Mouse (Mus musculus): ENCODE measurements around the gene Klb. TPM values are rescaled to one million over a fixed set of nuclear protein-coding genes. Genes with fewer than 3 reads are reported as not detected.

Klb gene
- total RNA-seq, 2 experiments from 2014 or later: 0.21 TPM; not detected in 1

Other genes with a start within 250 kb of the Klb start
- gene Klhl5, start 240.8 kb upstream of the Klb start, total RNA-seq (2021): 10 to 100 TPM in 1 of 2 experiments, 1 to 10 TPM in 1; 9.0 to 10.0 TPM
- 1 to 10 TPM; 2.0 to 2.2 TPM for gene Wdr19, start 148.6 kb upstream of the Klb start, total RNA-seq (2021)
- 10 to 100 TPM; 15.7 to 17.4 TPM for gene Rfc1, start 12.6 kb upstream of the Klb start, total RNA-seq (2021)
- gene Rpl9, start 43.1 kb downstream of the Klb start, total RNA-seq (2021): 100 to 1,000 TPM; 571 to 666 TPM
- 10 to 100 TPM; 43.3 to 50.3 TPM for gene Lias, start 43.2 kb downstream of the Klb start, total RNA-seq (2021)
- gene Ugdh, start 87.6 kb downstream of the Klb start, total RNA-seq (2021): 10 to 100 TPM; 12.0 to 14.4 TPM
- gene Gm43552, start 144.5 kb downstream of the Klb start, total RNA-seq (2021): 1 to 10 TPM in 1 of 2 experiments, not detected in 1; 3.1 TPM
- 10 to 100 TPM; 34.7 to 39.4 TPM for gene Smim14, start 188.9 kb downstream of the Klb start, total RNA-seq (2021)
- 10 to 100 TPM; 60.9 to 61.8 TPM for gene Ube2k, start 188.9 kb downstream of the Klb start, total RNA-seq (2021)